In the genomic region with DNA sequence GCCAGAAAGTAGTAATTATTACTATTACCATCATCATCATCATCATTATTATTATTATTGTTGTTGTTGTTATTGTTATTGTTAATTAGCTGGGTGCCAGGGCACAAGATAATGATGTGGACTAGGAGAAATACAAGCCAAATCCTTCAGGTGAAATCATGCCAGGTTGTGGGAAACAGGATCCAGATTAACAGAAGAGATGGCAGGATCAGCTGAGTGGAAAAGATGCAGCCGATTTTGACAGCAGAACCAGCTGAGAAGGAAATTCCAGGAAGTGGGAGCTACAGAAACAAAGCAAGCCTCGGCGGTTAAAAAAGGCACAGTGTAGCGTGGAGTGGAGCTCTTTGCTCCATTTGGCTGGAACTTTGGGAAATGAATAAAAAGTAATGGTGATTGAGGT, we compare ENCODE assay signal across 23 mouse cellular contexts.
DNase-seq lines count a peak whose midpoint lies in the region; ATAC-seq and TF ChIP-seq lines count a peak whose summit lies in the region.
"Had no signal": no experiment of that assay in that cellular context is flagged by ENCODE, and none has a peak within 500 bp of the region (broad histone marks: within the 10 kb centered on the region; RNA-seq: fewer than 3 reads in every experiment).

No protein-coding gene starts in this region.

- peak overlapping the region; percentile 2; the same call in 1 of the 2 replicates for H3K27ac ChIP-seq in forebrain, embryonic 13.5 days
- H3K27ac ChIP-seq in forebrain, embryonic 11.5 days (ENCODE audit: low read depth, low read length): no peak overlapping the region
- H3K27ac ChIP-seq in forebrain, embryonic 16.5 days (ENCODE audit: low read length): no peak overlapping the region
- H3K27ac ChIP-seq in forebrain, postnatal 0 days (ENCODE audit: low read depth, low read length): no peak overlapping the region
- no peak overlapping the region for H3K27ac ChIP-seq in midbrain, postnatal 0 days (ENCODE audit: low read depth, low read length)
- H3K27ac ChIP-seq: heart, embryonic 15.5 days; hindbrain, embryonic 10.5 days; hindbrain, embryonic 13.5 days; intestine, embryonic 15.5 days had no signal

- peaks cover 28% of the 10 kb centered on the region for H3K4me1 ChIP-seq in forebrain, embryonic 13.5 days
- H3K4me1 ChIP-seq in forebrain, embryonic 11.5 days (replicated peaks; ENCODE audit: control insufficient read depth, insufficient read depth, low read length): 0 out of 2 replicates have a peak, but pooled peaks cover 1% of the 10 kb centered on the region
- H3K4me1 ChIP-seq in forebrain, embryonic 16.5 days (replicated peaks; ENCODE audit: control insufficient read depth, insufficient read depth, low read length): peaks cover 17% of the 10 kb centered on the region
- H3K4me1 ChIP-seq in forebrain, postnatal 0 days (ENCODE audit: insufficient read depth): peaks cover 4% of the 10 kb centered on the region; the same call in 1 of the 2 replicates
- H3K4me1 ChIP-seq in midbrain, postnatal 0 days (ENCODE audit: insufficient read depth, low read length): 0 out of 2 replicates have a peak, but pooled peaks cover 5% of the 10 kb centered on the region
- H3K4me1 ChIP-seq: intestine, embryonic 15.5 days had no signal

- WGBS in forebrain, embryonic 13.5 days: 52% methylated on average over 4 of the region's 4 CpGs
- WGBS in forebrain, embryonic 11.5 days: 56% methylated on average over 4 of the region's 4 CpGs
- WGBS in forebrain, embryonic 16.5 days: 15% methylated on average over 4 of the region's 4 CpGs
- 17% methylated on average over 4 of the region's 4 CpGs for WGBS in forebrain, postnatal 0 days
- WGBS in midbrain, postnatal 0 days: 48% methylated on average over 4 of the region's 4 CpGs

- no peak overlapping the region for H3K9ac ChIP-seq in forebrain, embryonic 13.5 days
- no peak overlapping the region for H3K9ac ChIP-seq in forebrain, embryonic 11.5 days (ENCODE audit: low read length)
- no peak overlapping the region for H3K9ac ChIP-seq in forebrain, embryonic 16.5 days (replicated peaks; ENCODE audit: low read depth, low read length)
- H3K9ac ChIP-seq in forebrain, postnatal 0 days: no peak overlapping the region
- H3K9ac ChIP-seq in midbrain, postnatal 0 days (replicated peaks; ENCODE audit: low read length, poor library complexity, severe bottlenecking): no peak overlapping the region
- H3K9ac ChIP-seq: heart, embryonic 12.5 days; heart, embryonic 15.5 days; hindbrain, embryonic 13.5 days; intestine, embryonic 15.5 days had no signal

- no peaks in the 10 kb centered on the region for H3K36me3 ChIP-seq in forebrain, embryonic 13.5 days (ENCODE audit: poor library complexity, severe bottlenecking)
- no peaks in the 10 kb centered on the region for H3K36me3 ChIP-seq in forebrain, embryonic 11.5 days (ENCODE audit: control insufficient read depth, insufficient read depth, low read length)
- no peaks in the 10 kb centered on the region for H3K36me3 ChIP-seq in forebrain, embryonic 16.5 days (ENCODE audit: control insufficient read depth, insufficient read depth)
- no peaks in the 10 kb centered on the region for H3K36me3 ChIP-seq in forebrain, postnatal 0 days (ENCODE audit: insufficient read depth)
- H3K36me3 ChIP-seq in midbrain, postnatal 0 days (ENCODE audit: insufficient read depth, low read length): no peaks in the 10 kb centered on the region
- H3K36me3 ChIP-seq: G1E; heart, embryonic 12.5 days; heart, embryonic 15.5 days; hindbrain, embryonic 10.5 days; hindbrain, embryonic 13.5 days; intestine, embryonic 15.5 days had no signal

- H3K4me3 ChIP-seq in forebrain, embryonic 13.5 days: no peak overlapping the region
- no peak overlapping the region for H3K4me3 ChIP-seq in forebrain, embryonic 11.5 days (ENCODE audit: low read depth, low read length)
- no peak overlapping the region for H3K4me3 ChIP-seq in forebrain, embryonic 16.5 days (replicated peaks; ENCODE audit: low read length)
- no peak overlapping the region for H3K4me3 ChIP-seq in forebrain, postnatal 0 days (ENCODE audit: low read depth, low read length)
- no peak overlapping the region for H3K4me3 ChIP-seq in midbrain, postnatal 0 days (ENCODE audit: low read depth, low read length)
- H3K4me3 ChIP-seq: heart, embryonic 12.5 days; heart, embryonic 15.5 days; hindbrain, embryonic 10.5 days; hindbrain, embryonic 13.5 days; intestine, embryonic 15.5 days had no signal

- no peak for TF ChIP-seq CTCF in forebrain, postnatal 0 days (IDR thresholded peaks at IDR 0.05; ENCODE audit: low read depth)
- TF ChIP-seq CTCF in midbrain, postnatal 0 days (IDR thresholded peaks at IDR 0.05): no peak

- no peak overlapping the region for H3K4me2 ChIP-seq in forebrain, embryonic 13.5 days
- H3K4me2 ChIP-seq in forebrain, embryonic 11.5 days (ENCODE audit: low read depth, low read length, severe bottlenecking): no peak overlapping the region
- H3K4me2 ChIP-seq in forebrain, embryonic 16.5 days (ENCODE audit: low read length): no peak overlapping the region
- no peak overlapping the region for H3K4me2 ChIP-seq in forebrain, postnatal 0 days (ENCODE audit: low read depth)
- H3K4me2 ChIP-seq in midbrain, postnatal 0 days (ENCODE audit: low read depth, low read length, poor library complexity, severe bottlenecking): no peak overlapping the region
- H3K4me2 ChIP-seq: heart, embryonic 12.5 days; heart, embryonic 15.5 days; hindbrain, embryonic 13.5 days; intestine, embryonic 15.5 days had no signal

- H3K9me3 ChIP-seq in forebrain, embryonic 13.5 days (replicated peaks): no peaks in the 10 kb centered on the region
- no peaks in the 10 kb centered on the region for H3K9me3 ChIP-seq in forebrain, embryonic 11.5 days (ENCODE audit: control insufficient read depth, low read length)
- no peaks in the 10 kb centered on the region for H3K9me3 ChIP-seq in forebrain, embryonic 16.5 days (ENCODE audit: control insufficient read depth, low read length)
- H3K9me3 ChIP-seq in forebrain, postnatal 0 days (ENCODE audit: low read length): no peaks in the 10 kb centered on the region
- H3K9me3 ChIP-seq in midbrain, postnatal 0 days (ENCODE audit: low read length): no peaks in the 10 kb centered on the region
- H3K9me3 ChIP-seq: G1E; heart, embryonic 12.5 days; heart, embryonic 15.5 days; hindbrain, embryonic 10.5 days; hindbrain, embryonic 13.5 days; intestine, embryonic 15.5 days had no signal

- ATAC-seq in forebrain, embryonic 13.5 days: peak; percentile 17; the same call in 1 of the 2 replicates
- no peak for ATAC-seq in forebrain, embryonic 11.5 days (replicated peaks; ENCODE audit: low FRiP score)
- ATAC-seq in forebrain, embryonic 16.5 days: peak; percentile 22
- ATAC-seq in forebrain, postnatal 0 days: no peak
- no peak for ATAC-seq in midbrain, postnatal 0 days (ENCODE audit: low FRiP score)
- ATAC-seq: hindbrain, embryonic 16.5 days; intestine, embryonic 15.5 days had no signal

- no peak for DNase-seq in forebrain, embryonic 11.5 days (ENCODE audit: low spot score)
- DNase-seq in forebrain, postnatal 0 days: no peak
- peak; percentile 29 for DNase-seq in kidney, postnatal 10 days
- DNase-seq in kidney, adult 8-10 months: no peak
- DNase-seq in midbrain, postnatal 0 days (ENCODE audit: low spot score): no peak
- DNase-seq: adrenal gland, adult 2 months; adrenal gland, postnatal 14 days; B cell, adult 2 months; cerebellum, adult 11 months; cerebellum, adult 8-10 months; gastrocnemius, postnatal 25 days; heart, adult 18-20 months; heart, postnatal 10 days; heart, postnatal 36 days had no signal

- no peaks in the 10 kb centered on the region for H3K27me3 ChIP-seq in forebrain, embryonic 13.5 days
- no peaks in the 10 kb centered on the region for H3K27me3 ChIP-seq in forebrain, embryonic 11.5 days (ENCODE audit: control insufficient read depth, insufficient read depth, low read length)
- H3K27me3 ChIP-seq in forebrain, embryonic 16.5 days (replicated peaks; ENCODE audit: control insufficient read depth, insufficient read depth, low read length): no peaks in the 10 kb centered on the region
- H3K27me3 ChIP-seq in forebrain, postnatal 0 days (ENCODE audit: insufficient read depth, low read length): no peaks in the 10 kb centered on the region
- no peaks in the 10 kb centered on the region for H3K27me3 ChIP-seq in midbrain, postnatal 0 days (ENCODE audit: insufficient read depth, low read length)
- H3K27me3 ChIP-seq: heart, embryonic 15.5 days; hindbrain, embryonic 13.5 days; intestine, embryonic 15.5 days had no signal

Comparison
In these comparisons a context has a peak if more than half of its experiments do, and no peak if none do; other contexts are left out.
1. ATAC-seq: peak in forebrain, embryonic 13.5 days (single experiment) and forebrain, embryonic 16.5 days (single experiment); none in forebrain, embryonic 11.5 days (single experiment), forebrain, postnatal 0 days (single experiment) and midbrain, postnatal 0 days (single experiment).